Mouse (Mus musculus) embryonic facial prominence, embryonic 12.5 days (tissue): ENCODE results near the gene BC048562. TPM values are rescaled to one million over a fixed set of nuclear protein-coding genes. Genes with fewer than 3 reads are reported as not detected.

Source experiments
- ATAC-seq: fragments of 200-750 bp; cut with Nextera tagmentation; 2 replicates; pipeline ENCODE4 v1.8.0; 2017; ENCODE audit not compliant: insufficient number of reproducible peaks, insufficient read depth, low FRiP score, low TSS enrichment
- H3K27ac ChIP-seq: fragments of 300-500 bp; sonication (generic); 2 replicates; pipeline ENCODE4 v1.5.1; 2016; ENCODE audit warnings: mild to moderate bottlenecking
- H3K27me3 ChIP-seq: fragments of 300-500 bp; sonication (generic); 2 replicates; pipeline ENCODE4 v1.6.1; 2016; ENCODE audit warnings: mild to moderate bottlenecking, moderate library complexity
- H3K36me3 ChIP-seq: fragments of 300-500 bp; sonication (generic); 2 replicates; pipeline ENCODE4 v1.6.1; 2016; ENCODE audit warnings: mild to moderate bottlenecking
- H3K4me1 ChIP-seq: fragments of 300-500 bp; sonication (generic); 2 replicates; pipeline ENCODE4 v1.6.1; 2016
- H3K4me2 ChIP-seq: fragments of 300-500 bp; sonication (generic); replicated peaks from 2 replicates; pipeline ENCODE4 v1.6.1; 2016; ENCODE audit warnings: mild to moderate bottlenecking, moderate library complexity
- H3K4me3 ChIP-seq: fragments of 300-500 bp; sonication (generic); 2 replicates; pipeline ENCODE4 v1.5.1; 2016; ENCODE audit warnings: mild to moderate bottlenecking
- H3K9ac ChIP-seq: fragments of 300-500 bp; sonication (generic); 2 replicates; pipeline ENCODE4 v1.6.1; 2016; ENCODE audit warnings: mild to moderate bottlenecking, moderate library complexity
- H3K9me3 ChIP-seq: fragments of 300-500 bp; sonication (generic); 2 replicates; pipeline ENCODE4 v1.6.1; 2016; ENCODE audit warnings: mild to moderate bottlenecking, moderate library complexity
- WGBS: fragments of 180-500 bp; shearing (Covaris S2); methylation state at CpG from one replicate; pipeline ENCODE4 v1.1.7; 2016; 5-methylcytosine and 5-hydroxymethylcytosine counted together
- polyA plus RNA-seq: library from polyadenylated mRNA; unstranded; fragments of >200 nt; fragmentation: Nextera tagmentation; extraction: Ambion mirVana; gene quantifications from 2 replicates; pipeline ENCODE4 v1.2.1, GENCODE M21; 2016

BC048562 gene
- not detected in 2 replicates for polyA plus RNA-seq

GRCm38 (mm10) chr9:108436182-108436581 lies at the start of gene BC048562:
TSS of gene BC048562 (plus strand) at chr9:108436482.
- H3K27ac ChIP-seq = no peak within 1 kb of the TSS
- ATAC-seq = no peak
- no peak within 1 kb of the TSS for H3K9ac ChIP-seq
- WGBS = 77% methylated on average over 3 of the region's 3 CpGs
- H3K4me3 ChIP-seq = no peak within 1 kb of the TSS
- no peak within 1 kb of the TSS for H3K4me2 ChIP-seq
- H3K27me3 ChIP-seq = no peaks in the 10 kb centered on the region
- H3K4me1 ChIP-seq = no peaks in the 10 kb centered on the region
- H3K36me3 ChIP-seq = no peaks in the 10 kb centered on the region
- H3K9me3 ChIP-seq = no peaks in the 10 kb centered on the region

DNA sequence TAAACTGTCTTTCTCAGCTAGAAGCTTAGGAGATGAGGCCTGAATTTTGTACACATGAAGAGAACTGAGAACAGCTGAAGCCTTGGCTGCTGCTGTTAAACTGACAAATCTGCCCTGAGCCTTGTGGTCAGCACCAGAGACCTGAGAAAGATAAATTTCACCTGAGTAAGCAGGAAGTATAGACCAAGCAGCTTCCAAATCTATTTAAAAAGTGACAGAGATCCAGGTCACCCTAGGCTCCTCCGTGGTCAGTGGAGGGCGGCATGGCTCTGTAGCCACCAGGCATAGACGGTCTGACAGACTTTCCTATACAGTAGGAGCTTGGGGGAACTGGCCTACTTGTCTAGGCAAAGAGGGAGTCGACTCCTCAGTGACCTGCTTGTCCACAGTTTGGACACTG lies 49.5 kb upstream of the BC048562 start:
- H3K27ac ChIP-seq = no peak overlapping the region
- no peak overlapping the region for H3K4me3 ChIP-seq
- no peak overlapping the region for H3K9ac ChIP-seq
- H3K9me3 ChIP-seq = no peaks in the 10 kb centered on the region
- H3K36me3 ChIP-seq = peaks cover 85% of the 10 kb centered on the region
- WGBS = 90% methylated on average over 4 of the region's 4 CpGs
- no peak overlapping the region for H3K4me2 ChIP-seq
- no peaks in the 10 kb centered on the region for H3K27me3 ChIP-seq
- H3K4me1 ChIP-seq = no peaks in the 10 kb centered on the region
- ATAC-seq = no peak

DNA sequence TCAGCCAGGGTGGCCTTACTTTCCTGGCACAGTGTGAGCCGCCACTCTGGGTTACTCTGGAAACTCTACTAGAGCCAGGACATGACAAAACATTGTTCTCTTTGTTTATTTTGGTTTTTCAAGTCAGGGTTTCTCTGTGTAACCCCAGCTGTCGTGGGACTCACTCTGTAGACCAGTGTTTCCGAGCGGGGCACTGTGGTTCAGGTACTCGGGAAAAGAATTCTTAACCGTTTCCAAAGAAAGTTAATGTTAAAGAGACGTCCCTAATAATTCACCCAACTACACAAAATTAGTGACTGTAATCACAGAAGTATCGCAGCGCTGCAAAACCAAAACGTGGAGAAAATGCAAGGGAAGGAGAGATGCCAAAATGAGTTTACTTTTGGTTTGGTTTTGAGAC lies 47.7 kb upstream of the BC048562 start:
- H3K9me3 ChIP-seq = no peaks in the 10 kb centered on the region
- no peak overlapping the region for H3K9ac ChIP-seq
- no peak overlapping the region for H3K4me2 ChIP-seq
- ATAC-seq = no peak
- no peaks in the 10 kb centered on the region for H3K4me1 ChIP-seq
- H3K27me3 ChIP-seq = no peaks in the 10 kb centered on the region
- no peak overlapping the region for H3K27ac ChIP-seq
- H3K4me3 ChIP-seq = no peak overlapping the region
- WGBS = 88% methylated on average over 10 of the region's 10 CpGs
- H3K36me3 ChIP-seq = peaks cover 89% of the 10 kb centered on the region

DNA sequence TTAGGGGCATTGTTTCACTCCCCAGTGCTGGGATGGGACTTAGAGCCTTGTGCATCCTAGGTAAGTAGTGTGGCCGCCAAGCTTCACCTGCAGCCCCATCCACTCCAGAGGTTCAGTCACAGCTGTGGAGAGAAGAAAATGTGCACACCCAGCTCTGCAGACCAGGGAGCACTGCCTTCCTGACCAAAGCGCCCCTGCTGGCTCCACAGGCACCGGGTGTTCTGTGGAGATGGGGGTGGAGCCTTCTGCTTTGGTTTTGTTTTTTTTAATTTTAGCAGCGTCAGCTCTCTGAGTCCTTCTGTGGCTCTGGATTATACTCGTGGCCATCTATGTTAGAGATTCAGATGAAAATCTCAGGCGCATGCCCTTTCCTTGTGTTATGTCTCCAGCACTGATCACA lies 47.1 kb upstream of the BC048562 start:
- Histone ChIP-seq H3K4me1 (no peaks in the 10 kb centered on the region), H3K9me3 (no peaks in the 10 kb centered on the region), H3K4me3 (no peak overlapping the region), H3K9ac (no peak overlapping the region), H3K36me3 (peaks cover 89% of the 10 kb centered on the region), H3K27ac (no peak overlapping the region), H3K4me2 (no peak overlapping the region), H3K27me3 (no peaks in the 10 kb centered on the region)
- 75% methylated on average over 6 of the region's 6 CpGs for WGBS
- ATAC-seq = no peak

GRCm38 (mm10) chr9:108392676-108393075 lies 43.6 kb upstream of the BC048562 start, which contains the start of gene 1700102P08Rik:
TSS of gene 1700102P08Rik (plus strand) at chr9:108392805.
- no peak within 1 kb of the TSS for H3K27ac ChIP-seq
- H3K4me3 ChIP-seq = no peak within 1 kb of the TSS
- no peaks in the 10 kb centered on the region for H3K9me3 ChIP-seq
- no peaks in the 10 kb centered on the region for H3K4me1 ChIP-seq
- WGBS = 54% methylated on average over 18 of the region's 18 CpGs
- H3K36me3 ChIP-seq = peaks cover 62% of the 10 kb centered on the region
- no peak within 1 kb of the TSS for H3K9ac ChIP-seq
- no peaks in the 10 kb centered on the region for H3K27me3 ChIP-seq
- H3K4me2 ChIP-seq = no peak within 1 kb of the TSS
- ATAC-seq = no peak

DNA sequence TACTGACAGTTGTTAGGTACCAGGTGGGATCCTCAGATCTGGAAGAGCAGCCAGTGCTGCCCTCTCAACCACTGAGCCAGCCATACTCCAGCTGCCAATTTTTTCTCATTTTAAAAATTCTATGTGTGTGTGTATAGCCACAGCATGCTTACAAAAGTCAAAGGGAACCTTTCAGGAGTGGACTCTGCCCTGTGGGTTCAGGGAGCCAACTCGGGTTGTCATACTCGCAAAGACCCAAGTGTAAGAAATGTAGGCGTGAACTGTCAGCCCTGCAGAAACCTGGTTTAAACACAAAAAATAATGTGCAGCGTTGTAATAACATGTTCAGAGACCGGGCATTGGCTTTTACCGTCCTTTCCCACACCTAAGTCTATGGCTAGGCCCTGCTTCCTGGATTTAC lies 42.1 kb upstream of the BC048562 start:
- Histone ChIP-seq H3K27ac (no peak overlapping the region), H3K9me3 (no peaks in the 10 kb centered on the region), H3K27me3 (no peaks in the 10 kb centered on the region), H3K4me3 (no peak overlapping the region), H3K36me3 (peaks cover 47% of the 10 kb centered on the region), H3K4me1 (no peaks in the 10 kb centered on the region), H3K4me2 (no peak overlapping the region), H3K9ac (no peak overlapping the region)
- no peak for ATAC-seq
- WGBS = 92% methylated on average over 6 of the region's 6 CpGs

DNA sequence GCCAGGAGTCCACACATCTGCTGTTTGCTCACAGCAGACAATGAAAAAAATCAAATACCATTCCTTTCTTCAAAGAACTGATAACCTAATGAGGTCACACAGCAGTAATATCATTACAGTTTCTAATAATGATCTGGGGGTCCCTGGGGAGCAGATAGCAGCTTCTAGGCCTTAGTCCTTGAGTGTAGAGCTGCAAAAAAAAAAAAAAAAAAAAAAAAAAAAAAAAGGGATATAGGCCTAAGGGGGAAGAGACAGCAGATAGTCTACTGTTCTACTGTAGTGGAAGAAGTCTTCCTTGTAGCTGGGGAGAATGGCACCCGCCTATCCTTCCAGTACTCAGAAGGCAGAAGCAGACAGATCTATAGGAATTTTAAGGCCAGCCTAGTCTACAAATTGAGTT lies 40.9 kb upstream of the BC048562 start:
- Histone ChIP-seq H3K27me3 (no peaks in the 10 kb centered on the region), H3K4me3 (no peak overlapping the region), H3K36me3 (peaks cover 40% of the 10 kb centered on the region), H3K4me1 (no peaks in the 10 kb centered on the region), H3K9me3 (no peaks in the 10 kb centered on the region), H3K4me2 (no peak overlapping the region), H3K9ac (no peak overlapping the region), H3K27ac (no peak overlapping the region)
- ATAC-seq = no peak
- WGBS = 83% methylated on average over 1 of the region's 1 CpGs

- Histone ChIP-seq H3K36me3 (peaks cover 12% of the 10 kb centered on the region), H3K9me3 (no peaks in the 10 kb centered on the region), H3K27ac (no peak overlapping the region), H3K9ac (no peak overlapping the region), H3K4me2 (no peak overlapping the region), H3K4me1 (no peaks in the 10 kb centered on the region), H3K4me3 (no peak overlapping the region), H3K27me3 (no peaks in the 10 kb centered on the region)
- ATAC-seq = no peak
- WGBS = 94% methylated on average over 3 of the region's 3 CpGs
These were observed 38.0 kb upstream of the BC048562 start for GRCm38 (mm10) chr9:108398324-108398723.

DNA sequence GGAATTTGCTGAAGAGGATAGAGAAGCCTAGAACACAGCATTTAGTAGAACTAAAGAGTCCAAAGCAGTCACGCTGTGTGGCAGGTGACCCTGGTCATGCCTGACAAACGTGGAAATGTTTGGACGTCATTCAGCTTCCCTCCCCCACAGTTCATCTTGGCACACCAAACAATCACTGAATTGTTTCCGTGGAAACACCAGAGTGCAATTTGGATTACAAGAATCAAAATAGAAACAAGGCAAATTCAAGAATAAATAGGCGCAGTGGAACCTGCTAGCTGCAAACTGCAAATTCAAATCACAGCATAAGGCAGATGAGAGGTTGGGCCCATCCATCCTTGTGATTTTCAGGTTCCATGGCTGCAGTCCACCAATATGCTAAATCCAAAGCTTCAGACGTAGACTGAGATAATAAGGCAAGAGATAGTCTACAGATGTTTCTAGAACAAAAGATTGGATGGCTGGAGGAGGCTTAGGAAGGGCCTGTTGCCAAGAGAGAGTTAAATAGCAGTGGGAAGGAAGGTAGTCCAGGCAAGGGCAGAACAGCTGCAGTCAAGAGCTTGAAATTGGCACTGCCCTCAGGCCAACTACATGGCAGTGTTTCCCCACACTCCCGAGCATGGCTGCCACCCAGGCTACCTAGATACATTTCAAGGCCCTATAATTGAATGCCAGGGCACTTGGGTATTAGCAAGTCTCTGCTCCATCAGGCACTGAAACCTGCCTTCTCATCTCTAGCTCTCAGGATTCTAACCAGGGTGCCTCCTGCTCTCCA lies 34.9 kb upstream of the BC048562 start:
- Histone ChIP-seq H3K27me3 (no peaks in the 10 kb centered on the region), H3K36me3 (no peaks in the 10 kb centered on the region), H3K4me2 (no peak overlapping the region), H3K4me3 (no peak overlapping the region), H3K4me1 (no peaks in the 10 kb centered on the region), H3K9me3 (no peaks in the 10 kb centered on the region), H3K27ac (no peak overlapping the region), H3K9ac (no peak overlapping the region)
- 66% methylated on average over 7 of the region's 7 CpGs for WGBS
- ATAC-seq = no peak

DNA sequence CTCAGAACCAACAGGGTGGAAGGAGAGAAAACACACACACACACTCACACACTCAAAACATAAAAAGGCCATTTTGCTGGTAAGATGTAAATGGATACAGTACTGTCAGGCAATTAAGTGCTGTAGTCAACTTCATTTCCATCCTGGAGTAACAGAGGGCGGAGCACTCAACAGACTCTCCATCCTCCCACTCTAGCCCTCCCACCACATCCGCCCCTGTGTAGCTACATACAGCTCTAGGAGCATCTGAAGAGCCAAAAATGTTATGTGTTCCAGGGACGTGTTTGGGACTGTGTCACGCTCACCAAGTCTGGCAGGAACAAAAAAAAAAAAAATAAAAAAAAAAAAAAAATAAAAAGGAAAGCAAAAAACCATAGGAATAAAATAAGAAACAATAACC lies 33.2 kb upstream of the BC048562 start:
- H3K9ac ChIP-seq = no peak overlapping the region
- no peak for ATAC-seq
- H3K27ac ChIP-seq = no peak overlapping the region
- H3K4me2 ChIP-seq = no peak overlapping the region
- H3K4me3 ChIP-seq = no peak overlapping the region
- no peaks in the 10 kb centered on the region for H3K27me3 ChIP-seq
- no peaks in the 10 kb centered on the region for H3K4me1 ChIP-seq
- no peaks in the 10 kb centered on the region for H3K9me3 ChIP-seq
- WGBS = 87% methylated on average over 4 of the region's 4 CpGs
- H3K36me3 ChIP-seq = no peaks in the 10 kb centered on the region

DNA sequence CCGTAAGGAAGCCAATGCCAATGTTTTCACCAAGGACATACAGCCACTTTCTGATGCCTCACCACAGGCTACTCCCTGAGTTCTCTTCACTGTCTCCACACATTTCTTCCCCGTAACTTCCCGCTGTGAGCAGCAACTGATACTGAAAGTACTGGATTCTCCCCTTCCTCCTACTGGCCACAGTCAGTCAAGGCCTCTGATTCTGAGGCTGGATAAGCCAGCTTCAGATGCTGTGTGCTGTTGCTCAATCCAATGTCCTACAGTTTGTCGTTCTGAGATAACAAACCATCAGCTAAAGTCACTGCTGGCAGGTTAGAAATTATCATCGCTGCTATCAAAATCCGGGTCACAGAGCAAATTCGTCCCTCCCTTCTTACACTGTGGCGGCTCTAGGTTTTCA lies 31.8 kb upstream of the BC048562 start:
- Histone ChIP-seq H3K9me3 (no peaks in the 10 kb centered on the region), H3K4me3 (no peak overlapping the region), H3K9ac (no peak overlapping the region), H3K27me3 (no peaks in the 10 kb centered on the region), H3K27ac (no peak overlapping the region), H3K4me1 (no peaks in the 10 kb centered on the region), H3K36me3 (no peaks in the 10 kb centered on the region), H3K4me2 (no peak overlapping the region)
- no peak for ATAC-seq
- WGBS = 81% methylated on average over 8 of the region's 8 CpGs

GRCm38 (mm10) chr9:108409535-108409934 lies 26.7 kb upstream of the BC048562 start:
- Histone ChIP-seq H3K9ac (no peak overlapping the region), H3K27me3 (no peaks in the 10 kb centered on the region), H3K9me3 (no peaks in the 10 kb centered on the region), H3K27ac (no peak overlapping the region), H3K36me3 (no peaks in the 10 kb centered on the region), H3K4me2 (no peak overlapping the region), H3K4me1 (no peaks in the 10 kb centered on the region), H3K4me3 (no peak overlapping the region)
- no peak for ATAC-seq
- 88% methylated on average over 4 of the region's 4 CpGs for WGBS
